Mouse (Mus musculus) left cerebral cortex, adult 11 months (tissue): ENCODE data around the gene Pga5.
A peak's percentile ranks its signal among the peaks of the same experiment; 100 is the strongest.

Experiments used
- DNase-seq: peaks from one replicate; pipeline ENCODE4 v3.0.0; 2022; ENCODE audit warnings: low spot score

Gene Pga5

DNA sequence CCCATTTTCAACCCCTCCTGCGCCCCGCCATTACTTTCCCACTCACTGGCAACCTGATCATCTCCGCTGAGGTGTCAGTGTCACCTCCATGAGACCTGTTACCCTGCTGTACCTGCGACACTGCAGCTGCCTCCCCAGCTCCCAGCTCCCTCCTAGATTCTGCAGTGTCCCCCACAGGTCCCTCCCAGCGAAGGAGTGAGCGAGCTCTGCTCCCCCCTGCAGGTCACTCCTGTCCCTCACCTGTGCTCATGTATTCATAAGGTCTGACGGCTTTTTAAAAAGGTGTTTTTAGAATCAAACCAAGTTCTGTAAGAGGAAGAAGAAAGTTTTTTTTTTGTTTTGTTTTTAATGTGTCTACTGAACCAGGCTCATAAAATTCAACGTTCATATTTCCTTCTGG is 24.3 kb upstream of the Pga5 start:
- DNase-seq: no peak

DNA sequence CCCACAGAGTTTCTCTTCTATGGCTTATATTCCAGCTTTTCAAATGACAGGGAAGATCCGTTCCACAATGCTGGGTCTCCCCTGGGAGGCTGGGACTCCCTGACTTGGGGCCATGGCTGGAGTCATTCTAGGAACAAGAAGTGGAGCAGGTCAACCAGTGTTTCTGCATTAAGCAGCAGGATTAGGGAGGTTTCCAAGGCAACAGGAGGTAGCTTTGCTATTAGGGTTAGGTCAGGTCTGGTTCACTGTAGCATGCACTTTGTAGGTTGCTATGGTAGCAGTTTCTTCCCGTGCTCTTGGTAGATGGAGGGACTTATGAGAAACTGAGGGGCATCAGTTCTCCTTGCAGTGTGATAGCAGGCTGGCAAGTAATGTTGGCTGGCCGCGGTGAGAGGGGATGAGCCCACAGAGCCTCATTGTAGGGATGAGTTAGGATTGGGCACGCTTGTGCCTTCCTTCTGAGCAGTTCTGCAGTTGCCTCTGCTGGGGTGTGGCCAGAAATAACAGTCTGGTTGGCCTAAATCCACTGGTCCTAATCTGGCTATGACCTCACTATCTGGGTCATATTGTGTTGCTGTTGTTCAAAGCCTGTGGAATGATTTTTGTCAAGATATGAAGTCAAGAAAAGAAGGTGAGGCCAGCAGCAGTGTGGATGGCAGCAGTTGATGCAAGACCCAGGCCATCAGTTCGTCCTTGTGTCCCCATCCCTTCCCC is 23.3 kb upstream of the Pga5 start:
- DNase-seq: no peak

DNA sequence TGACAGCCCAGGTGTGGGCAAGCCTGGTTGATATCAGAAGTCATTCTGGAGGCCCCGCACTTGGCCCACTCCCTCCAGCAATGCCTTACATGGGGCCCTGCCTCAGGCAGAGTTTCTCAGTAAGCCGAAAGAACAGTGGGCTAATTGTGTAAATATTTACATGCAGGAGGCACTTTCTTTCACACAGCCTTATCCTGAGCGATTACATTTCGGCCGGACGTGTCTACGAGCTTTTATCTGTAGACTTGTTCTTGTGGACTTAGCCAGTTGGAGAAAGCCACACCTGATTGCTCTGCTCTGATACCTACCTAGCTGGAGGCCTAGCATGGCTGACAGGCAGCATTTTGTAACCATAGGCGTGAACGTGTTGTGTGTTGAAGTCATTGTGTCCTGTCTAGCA is 22.0 kb upstream of the Pga5 start:
- no peak for DNase-seq

DNA sequence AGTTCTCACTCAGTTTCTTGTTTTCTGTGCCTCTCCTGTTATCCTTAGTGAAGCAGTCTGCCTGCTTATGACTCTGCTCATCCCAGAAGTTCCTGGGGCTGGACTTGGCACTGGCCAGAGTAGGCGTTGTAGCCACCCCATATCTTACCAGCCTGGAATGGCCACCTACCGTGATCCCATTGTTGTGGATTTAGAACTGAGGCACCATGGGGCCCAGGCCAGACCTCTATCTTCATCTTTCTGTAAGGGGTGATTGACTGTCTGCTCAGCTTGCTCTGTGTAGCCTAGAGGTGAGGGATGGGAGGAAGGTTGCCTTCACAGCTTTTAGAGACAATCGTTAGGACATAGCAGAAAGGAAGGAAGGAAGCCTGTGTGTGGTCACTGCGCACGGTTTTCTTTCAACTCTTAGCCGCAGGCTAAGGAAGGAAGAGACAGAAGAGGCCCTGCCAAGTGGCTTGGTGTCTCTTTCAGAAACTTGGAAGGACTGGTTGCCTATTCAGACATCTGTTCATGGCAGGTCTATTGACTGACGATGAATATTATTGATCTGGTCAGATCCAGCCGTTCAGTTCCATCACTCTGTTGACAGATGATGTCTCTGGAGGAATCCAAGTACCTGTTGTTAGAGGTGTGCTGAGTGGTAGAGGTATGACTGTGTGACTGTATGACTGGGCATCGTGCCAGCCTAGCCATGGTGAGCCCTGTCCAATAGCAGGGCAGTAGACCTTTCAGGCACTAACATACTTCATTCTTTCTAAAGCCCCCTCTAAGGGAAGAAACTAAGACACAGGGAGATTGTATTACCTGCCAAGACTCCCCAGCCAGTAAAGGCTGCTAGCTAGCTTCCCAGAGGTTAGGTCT is 20.5 kb upstream of the Pga5 start:
- DNase-seq: no peak

- no peak for DNase-seq
These were observed 17.9 kb upstream of the Pga5 start for GRCm38 (mm10) chr19:10695801-10696200.

DNA sequence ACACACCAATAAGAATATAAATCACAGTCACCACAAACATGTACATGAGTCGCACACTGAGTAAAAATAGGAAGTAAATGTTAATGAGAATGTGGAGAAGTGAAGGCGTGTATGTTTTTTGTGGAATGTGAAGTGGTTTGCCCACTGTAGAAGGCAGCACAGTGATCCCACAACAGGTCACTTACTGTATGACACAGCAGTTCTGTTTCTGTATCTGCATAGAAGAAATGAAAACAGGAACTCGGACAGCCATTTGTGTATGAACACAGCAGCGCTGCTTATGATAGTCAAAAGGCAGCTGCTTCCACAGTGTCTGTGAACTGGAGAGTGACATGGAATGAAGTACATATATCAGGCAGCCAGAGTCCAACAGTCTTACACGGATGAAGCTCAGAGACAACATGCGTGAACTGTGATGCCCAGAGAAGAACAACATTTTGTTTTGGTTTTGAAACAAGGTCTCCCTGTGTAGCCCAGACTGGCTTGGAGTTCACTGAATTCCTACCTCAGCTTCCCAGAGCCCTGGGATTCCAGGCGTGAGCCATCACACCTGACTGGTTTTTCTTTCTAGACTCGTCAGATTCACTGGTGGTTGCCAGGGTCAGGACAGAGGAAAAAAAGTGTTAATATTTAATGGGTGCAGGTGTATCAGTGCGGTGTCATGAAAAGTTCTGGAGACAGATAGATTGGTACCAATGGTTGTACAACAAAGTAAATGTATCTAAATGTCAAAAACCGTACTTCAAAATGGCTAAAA is 16.2 kb upstream of the Pga5 start:
- DNase-seq: no peak

- DNase-seq: no peak
These were observed 14.5 kb upstream of the Pga5 start for GRCm38 (mm10) chr19:10692361-10692760.

DNA sequence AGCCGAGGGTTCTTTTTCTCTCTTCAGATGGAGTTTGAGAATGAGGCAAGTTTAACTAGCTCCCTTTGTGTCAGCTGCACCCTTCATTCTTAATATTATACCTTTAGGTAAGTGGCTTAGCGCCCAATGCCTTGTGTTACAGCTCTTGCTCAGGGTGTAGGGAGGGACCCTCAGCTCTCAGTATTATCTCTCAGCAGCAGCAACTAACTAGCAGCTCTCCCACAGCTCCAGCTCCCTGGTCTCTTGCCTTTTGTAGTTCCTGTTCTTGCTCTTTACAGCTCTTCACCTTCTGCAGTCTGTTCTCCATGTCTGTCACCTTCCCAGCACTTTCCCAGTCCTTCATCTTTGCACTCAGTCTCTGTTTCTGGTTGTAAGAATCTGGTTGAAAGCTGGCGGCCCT is 13.8 kb upstream of the Pga5 start:
- no peak for DNase-seq

DNA sequence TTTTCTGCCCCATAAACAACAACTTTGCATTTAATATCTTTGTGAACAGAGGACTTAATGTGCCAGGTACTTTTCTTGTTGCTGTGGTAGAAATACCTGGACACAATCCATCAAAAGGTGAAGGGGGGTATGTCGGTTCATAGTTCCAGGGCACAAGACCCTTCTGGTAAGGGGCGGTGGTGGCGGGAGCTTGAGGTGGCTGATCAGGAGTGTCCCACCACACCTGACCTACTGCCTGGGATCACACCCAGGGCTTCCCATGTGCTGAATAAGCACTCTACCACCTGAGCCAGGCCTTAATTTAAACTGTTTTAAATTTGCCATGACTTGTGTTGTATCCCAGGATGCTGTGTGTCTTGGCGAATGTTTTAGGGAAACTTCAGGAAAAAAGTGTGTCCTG is 13.2 kb upstream of the Pga5 start:
- DNase-seq: no peak

- no peak for DNase-seq
These were observed 12.5 kb upstream of the Pga5 start for GRCm38 (mm10) chr19:10690336-10690735.

DNA sequence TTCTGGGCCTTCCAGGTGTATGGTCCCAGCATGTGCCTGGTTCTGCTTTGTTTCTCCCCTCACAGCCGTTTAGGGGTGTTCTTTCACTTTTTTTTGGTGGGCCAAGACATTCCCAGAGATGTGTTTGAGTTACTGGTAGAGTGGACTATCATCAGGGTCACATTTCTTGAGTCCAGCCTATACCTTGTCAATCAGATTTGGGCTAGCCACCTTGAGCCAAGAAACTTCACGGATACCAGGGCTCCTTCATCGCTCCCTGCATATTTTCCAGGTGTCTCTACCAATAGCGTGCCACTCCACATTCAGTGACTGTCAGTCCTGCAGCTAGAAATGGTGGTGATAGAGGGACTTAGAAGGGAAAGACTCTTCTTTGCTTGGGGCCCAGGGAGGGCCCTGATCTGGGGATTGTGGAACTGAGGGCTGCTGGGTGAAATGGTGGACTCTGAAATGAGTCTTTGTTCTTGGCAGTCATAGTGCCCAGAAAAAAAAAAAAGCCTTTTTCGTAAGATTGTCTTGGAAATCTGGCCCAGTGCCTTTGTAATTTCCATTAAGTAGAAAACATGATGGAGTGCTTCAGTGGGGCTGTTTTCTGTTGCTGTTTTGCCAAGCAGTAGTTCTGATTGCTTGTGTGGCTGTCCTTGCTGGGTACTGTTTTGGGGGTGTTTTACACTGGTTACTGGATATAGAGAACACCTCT is 11.7 kb upstream of the Pga5 start:
- no peak for DNase-seq

DNA sequence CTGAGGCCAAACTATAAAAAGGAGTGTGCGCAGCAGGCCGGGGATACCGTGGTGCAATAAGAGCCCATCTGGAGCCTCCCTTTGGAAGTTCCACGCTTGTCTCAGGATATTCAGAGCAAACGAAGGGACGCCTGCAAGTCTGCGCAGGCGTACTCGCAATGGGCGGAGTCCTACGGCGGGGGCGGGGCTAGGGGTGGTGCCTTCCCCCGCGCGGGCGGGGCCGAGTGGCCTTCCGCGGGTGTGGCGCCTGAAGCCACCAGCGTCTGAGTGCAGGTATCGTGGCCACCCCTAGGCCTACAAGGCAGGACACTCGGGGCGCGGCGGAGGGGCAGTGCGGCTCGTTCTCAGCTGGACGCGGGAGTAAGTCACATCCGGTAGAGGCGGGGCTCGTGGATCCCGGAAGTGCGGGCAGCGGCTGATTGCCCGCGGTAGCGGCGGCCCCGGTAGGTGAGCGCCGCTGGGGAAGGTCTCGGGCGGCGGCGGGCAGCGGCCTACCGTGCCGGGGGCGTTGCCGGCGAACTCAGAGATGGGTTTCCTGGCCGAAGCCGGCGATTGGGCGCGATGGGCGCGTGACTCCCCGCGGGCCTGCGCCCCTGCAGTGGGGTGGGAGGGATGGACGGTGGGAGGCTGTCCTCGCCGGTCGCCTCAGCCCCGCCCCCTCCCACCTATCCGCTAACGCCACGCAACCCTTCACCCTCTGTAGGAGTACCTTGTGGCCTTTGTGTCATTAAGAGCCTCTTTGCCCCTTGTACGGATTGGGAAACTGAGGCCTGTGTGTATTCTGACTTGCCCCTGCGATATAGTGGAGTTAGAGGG is 10.9 kb upstream of the Pga5 start, which contains the start of gene Vps37c:
Vps37c (plus strand) TSS at position 199 of the 816 bp plus-strand sequence.
- DNase-seq: peak; percentile 82

- DNase-seq: no peak
These were observed 7.9 kb upstream of the Pga5 start for GRCm38 (mm10) chr19:10685727-10686126.

GRCm38 (mm10) chr19:10685081-10685480 is 7.2 kb upstream of the Pga5 start:
- no peak for DNase-seq

DNA sequence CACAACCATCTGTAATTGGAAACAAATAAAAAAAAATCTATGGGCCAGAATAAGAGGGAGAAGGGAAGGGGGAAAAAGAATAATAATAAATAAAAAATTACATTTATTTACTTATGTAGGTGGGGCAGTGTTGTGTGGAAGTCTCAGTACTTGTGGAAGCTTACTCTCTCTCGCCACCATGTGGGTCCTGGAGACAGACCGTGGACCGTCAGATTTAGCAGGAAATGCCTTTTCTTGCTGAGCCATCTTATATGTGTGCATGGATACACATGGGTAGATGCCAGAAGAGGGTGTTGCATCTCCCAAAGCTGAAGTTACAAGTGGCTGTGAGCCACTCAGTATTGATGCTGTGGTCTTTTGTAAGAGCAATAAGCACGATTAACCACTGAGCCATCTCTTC is 3.7 kb upstream of the Pga5 start:
- DNase-seq: no peak

DNA sequence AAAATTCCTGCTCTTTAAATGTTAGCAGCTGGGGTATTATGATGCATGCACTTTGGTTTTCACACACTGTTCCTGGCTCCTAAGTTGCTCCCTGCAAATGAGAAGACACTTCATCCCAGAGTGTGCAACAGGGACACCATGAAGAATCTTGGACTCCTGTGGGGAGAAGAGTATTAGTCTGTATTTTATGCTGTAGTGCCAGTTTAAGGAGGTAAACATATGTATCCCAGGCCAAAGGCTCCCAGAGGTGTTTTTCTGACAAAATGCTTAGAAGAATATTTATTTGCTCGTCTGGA is 849 bp upstream of the Pga5 start:
- DNase-seq: no peak

- no peak for DNase-seq
These were observed 1.2 kb downstream of the Pga5 start for GRCm38 (mm10) chr19:10676656-10677055.

DNA sequence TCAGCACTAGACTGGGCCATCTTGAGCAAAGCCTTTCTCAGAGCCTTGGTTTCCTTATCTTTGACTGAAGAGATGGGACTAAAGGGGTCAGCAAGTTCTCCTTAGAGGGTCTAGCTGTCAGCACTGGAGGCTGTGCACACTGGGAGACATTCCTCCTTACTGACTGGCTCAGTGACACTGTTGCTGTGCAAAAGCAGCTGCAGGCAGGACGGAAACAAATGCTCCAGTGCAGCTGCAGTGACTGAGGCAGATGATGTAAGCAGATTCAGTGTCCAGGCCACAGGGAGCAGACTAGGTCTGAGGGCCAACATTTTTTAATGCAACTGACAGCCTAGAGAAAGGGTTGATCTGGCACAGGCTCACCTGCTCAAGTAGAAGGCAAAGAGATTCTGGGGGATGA is 4.6 kb downstream of the Pga5 start:
- DNase-seq: no peak

DNA sequence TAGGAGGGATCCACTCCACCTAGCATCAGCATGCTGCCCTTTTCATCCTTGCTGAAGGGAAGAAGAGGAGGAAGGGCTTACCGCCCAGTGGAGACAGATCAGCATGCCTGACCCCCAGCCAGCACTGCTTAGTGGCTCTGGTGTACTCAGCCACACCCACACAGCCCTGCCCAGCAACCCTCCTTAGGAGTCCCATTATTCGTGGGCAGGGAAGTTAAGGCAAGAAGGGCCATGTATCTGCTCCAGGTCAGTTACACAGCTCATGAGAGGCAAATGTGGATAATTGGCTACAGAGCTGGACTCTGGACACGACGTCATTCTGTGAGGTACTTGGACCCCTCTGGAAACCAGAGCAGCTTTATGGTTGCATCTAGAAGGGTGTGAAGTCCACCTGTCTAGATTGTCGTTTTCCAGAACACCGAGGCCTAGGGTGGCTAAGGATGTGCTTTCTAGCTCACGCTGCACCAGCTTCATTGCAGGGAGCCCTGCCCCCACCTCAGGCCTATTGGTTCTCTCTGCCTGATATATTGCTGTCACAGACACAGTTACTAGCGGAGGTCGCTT is 5.9 kb downstream of the Pga5 start:
- no peak for DNase-seq

- no peak for DNase-seq
These were observed 6.6 kb downstream of the Pga5 start for GRCm38 (mm10) chr19:10671319-10671718.

DNA sequence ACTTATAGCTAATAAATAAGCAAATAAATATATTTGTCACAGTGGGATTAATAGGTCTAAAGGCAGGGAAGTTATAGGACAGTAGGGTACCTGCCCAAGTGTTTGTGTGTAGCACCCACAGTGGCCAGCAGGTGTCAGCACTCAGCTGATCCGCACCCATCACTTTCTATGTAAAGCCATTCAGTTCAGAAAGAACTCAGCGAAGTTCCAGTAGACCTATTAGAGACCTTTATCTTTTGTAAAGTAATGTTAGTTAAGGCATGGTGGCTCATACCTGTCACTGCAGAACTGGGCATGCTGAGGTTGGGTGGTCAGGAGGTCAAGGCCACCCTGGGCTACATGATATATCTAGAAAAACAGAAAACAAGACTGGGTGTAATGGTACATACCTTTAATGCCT is 12.4 kb downstream of the Pga5 start:
- DNase-seq: no peak
